Mouse (Mus musculus): ENCODE measurements at regions not wholly inside any gene's neighbourhood (a gene's known extent, or its start where the extent isn't known, plus 50 kb on each side); places are given as distances from the start of the nearest gene placed in this dataset.

- TF ChIP-seq CTCF (IDR thresholded peaks at IDR 0.05; ENCODE audit: low read depth) (no peak), EP300 (optimal IDR thresholded peaks at IDR 0.05) (no peak)
Observed at GRCm38 (mm10) chr8:49445444-49445843, 601.7 kb upstream of the Tenm3 start.
